8 mouse cellular contexts compared by ENCODE assay signal in genomic region chr17:28006611-28007010, GRCm38 (mm10).
DNase-seq lines count a peak whose midpoint lies in the region; ATAC-seq and TF ChIP-seq lines count a peak whose summit lies in the region.

No protein-coding gene starts in this region.

- H3K4me3 ChIP-seq in cerebellum, adult 2 months (replicated peaks; ENCODE audit: insufficient read depth, low read depth, low read length): no peak overlapping the region
- H3K4me3 ChIP-seq in lung, postnatal 0 days (ENCODE audit: low read depth, low read length): peak overlapping the region; percentile 36; the same call in 1 of the 2 replicates
- H3K4me3 ChIP-seq in intestine, embryonic 16.5 days (ENCODE audit: low read length): peak overlapping the region; percentile 39; the same call in 1 of the 2 replicates
- H3K4me3 ChIP-seq in olfactory bulb, adult 2 months (ENCODE audit: insufficient read depth, low read depth, low read length): no peak overlapping the region

- no peak for TF ChIP-seq POLR2A in cerebellum, adult 2 months (IDR thresholded peaks at IDR 0.05; ENCODE audit: borderline replicate concordance, insufficient read depth, low read length)
- TF ChIP-seq POLR2A in olfactory bulb, adult 2 months (IDR thresholded peaks at IDR 0.05; ENCODE audit: insufficient read depth, low read depth, low read length): no peak

- no peak for TF ChIP-seq EP300 in lung, postnatal 0 days (IDR thresholded peaks at IDR 0.05)

- no peak overlapping the region for H3K9ac ChIP-seq in lung, postnatal 0 days (replicated peaks; ENCODE audit: low read depth)
- H3K9ac ChIP-seq in intestine, embryonic 16.5 days (ENCODE audit: low read depth, low read length): peak overlapping the region; percentile 67

- ATAC-seq in lung, postnatal 0 days: no peak
- ATAC-seq in intestine, embryonic 16.5 days: no peak

- TF ChIP-seq CTCF in cerebellum, adult 2 months (IDR thresholded peaks at IDR 0.05; ENCODE audit: borderline replicate concordance, insufficient read depth, low read depth, low read length): no peak
- TF ChIP-seq CTCF in lung, postnatal 0 days (IDR thresholded peaks at IDR 0.05): no peak
- TF ChIP-seq CTCF in olfactory bulb, adult 2 months (IDR thresholded peaks at IDR 0.05; ENCODE audit: insufficient read depth, low read depth, low read length): no peak

- DNase-seq in cerebellum, adult 2 months: no peak
- no peak for DNase-seq in cerebellum, postnatal 25 days
- DNase-seq in lung, postnatal 0 days (ENCODE audit: low spot score): no peak
- DNase-seq in lung, postnatal 25 days (ENCODE audit: low spot score): no peak
- DNase-seq in ovary, adult 18-20 months (ENCODE audit: low spot score): no peak
- no peak for DNase-seq in cerebellum, postnatal 14 days

- H3K27me3 ChIP-seq in cerebellum, adult 2 months (ENCODE audit: control insufficient read depth, insufficient read depth, low read length): no peaks in the 10 kb centered on the region
- no peaks in the 10 kb centered on the region for H3K27me3 ChIP-seq in lung, postnatal 0 days (replicated peaks; ENCODE audit: insufficient read depth, low read length)
- H3K27me3 ChIP-seq in intestine, embryonic 16.5 days (replicated peaks; ENCODE audit: control insufficient read depth, insufficient read depth, low read length): no peaks in the 10 kb centered on the region

- H3K4me1 ChIP-seq in cerebellum, adult 2 months (ENCODE audit: control insufficient read depth, insufficient read depth, low read length): no peaks in the 10 kb centered on the region
- peaks cover 37% of the 10 kb centered on the region for H3K4me1 ChIP-seq in lung, postnatal 0 days (ENCODE audit: insufficient read depth, low read depth, low read length)
- H3K4me1 ChIP-seq in intestine, embryonic 16.5 days (ENCODE audit: control insufficient read depth, insufficient read depth, low read length): peaks cover 38% of the 10 kb centered on the region
- peaks cover 60% of the 10 kb centered on the region for H3K4me1 ChIP-seq in olfactory bulb, adult 2 months (ENCODE audit: control insufficient read depth, insufficient read depth, low read length)

- peak overlapping the region; percentile 63 for H3K4me2 ChIP-seq in lung, postnatal 0 days (replicated peaks; ENCODE audit: low read depth, low read length)
- H3K4me2 ChIP-seq in intestine, embryonic 16.5 days (ENCODE audit: low read depth, low read length): peak overlapping the region; percentile 56

- H3K9me3 ChIP-seq in lung, postnatal 0 days (ENCODE audit: low read length): no peaks in the 10 kb centered on the region
- no peaks in the 10 kb centered on the region for H3K9me3 ChIP-seq in intestine, embryonic 16.5 days (ENCODE audit: control insufficient read depth, low read length)

- no peaks in the 10 kb centered on the region for H3K36me3 ChIP-seq in lung, postnatal 0 days (ENCODE audit: insufficient read depth, low read length)
- no peaks in the 10 kb centered on the region for H3K36me3 ChIP-seq in intestine, embryonic 16.5 days (ENCODE audit: control insufficient read depth, insufficient read depth, low read length)

- WGBS in cerebellum, adult 2 months: 59% methylated on average over 5 of the region's 5 CpGs
- WGBS in lung, postnatal 0 days: 35% methylated on average over 5 of the region's 5 CpGs
- 51% methylated on average over 5 of the region's 5 CpGs for WGBS in intestine, embryonic 16.5 days
- 67% methylated on average over 5 of the region's 5 CpGs for WGBS in olfactory bulb, adult 2 months

- peak overlapping the region; percentile 32; the same call in 1 of the 2 replicates for H3K27ac ChIP-seq in cerebellum, adult 2 months (ENCODE audit: insufficient read depth, low read length)
- peak overlapping the region; percentile 95 for H3K27ac ChIP-seq in lung, postnatal 0 days (ENCODE audit: low read length)
- peak overlapping the region; percentile 89 for H3K27ac ChIP-seq in intestine, embryonic 16.5 days (ENCODE audit: low read length)
- 0 out of 2 replicates have a peak overlapping the region, but pooled peaks have one; percentile 27 for H3K27ac ChIP-seq in olfactory bulb, adult 2 months (ENCODE audit: insufficient read depth, low read depth, low read length)

Comparison
In these comparisons a context has a peak if more than half of its experiments do, and no peak if none do; other contexts are left out.
1. H3K27ac ChIP-seq: peak in every context shown above with its lines; median percentile 95 in lung, postnatal 0 days; 89 in intestine, embryonic 16.5 days; 32 in cerebellum, adult 2 months; 27 in olfactory bulb, adult 2 months.
2. H3K4me3 ChIP-seq: peak in lung, postnatal 0 days (single experiment) and intestine, embryonic 16.5 days (single experiment); none in cerebellum, adult 2 months (single experiment) and olfactory bulb, adult 2 months (single experiment).